Mouse (Mus musculus) limb, embryonic 13.5 days (tissue): ENCODE results near the gene Lca5l. TPM values are rescaled to one million over a fixed set of nuclear protein-coding genes. Genes with fewer than 3 reads are reported as not detected.
A peak's percentile ranks its signal among the peaks of the same experiment; 100 is the strongest.

ENCODE experiments used
- ATAC-seq: fragments of 200-750 bp; cut with Nextera tagmentation; 2 replicates; pipeline ENCODE4 v1.8.0; 2017; ENCODE audit warnings: low read depth, moderate number of reproducible peaks, moderate TSS enrichment; ENCODE audit not compliant: low FRiP score
- H3K27ac ChIP-seq: fragments of 300-500 bp; sonication (generic); 2 replicates; pipeline ENCODE4 v1.5.1; 2015; ENCODE audit warnings: inconsistent platforms, mild to moderate bottlenecking, moderate library complexity
- H3K27me3 ChIP-seq: fragments of 300-500 bp; sonication (generic); 2 replicates; pipeline ENCODE4 v1.6.1; 2015; ENCODE audit warnings: mild to moderate bottlenecking, inconsistent platforms
- H3K36me3 ChIP-seq: fragments of 300-500 bp; sonication (generic); 2 replicates; pipeline ENCODE4 v1.6.1; 2015; ENCODE audit warnings: inconsistent platforms, mild to moderate bottlenecking, moderate library complexity
- H3K4me1 ChIP-seq: fragments of 300-500 bp; sonication (generic); 2 replicates; pipeline ENCODE4 v1.6.1; 2015; ENCODE audit warnings: inconsistent platforms
- H3K4me2 ChIP-seq: fragments of 300-500 bp; sonication (generic); replicated peaks from 2 replicates; pipeline ENCODE4 v1.6.1; 2015; ENCODE audit warnings: inconsistent platforms, mild to moderate bottlenecking, moderate library complexity
- H3K4me3 ChIP-seq: fragments of 300-500 bp; sonication (generic); 2 replicates; pipeline ENCODE4 v1.5.1; 2015; ENCODE audit warnings: moderate library complexity, mild to moderate bottlenecking, inconsistent platforms
- H3K9ac ChIP-seq: fragments of 300-500 bp; sonication (generic); 2 replicates; pipeline ENCODE4 v1.6.1; 2015; ENCODE audit warnings: mild to moderate bottlenecking, inconsistent platforms
- H3K9me3 ChIP-seq: fragments of 300-500 bp; sonication (generic); 2 replicates; pipeline ENCODE4 v1.6.1; 2016; ENCODE audit warnings: inconsistent platforms
- WGBS: fragments of 180-500 bp; shearing (Covaris S2); methylation state at CpG from one replicate; pipeline ENCODE4 v1.1.7; 2015; 5-methylcytosine and 5-hydroxymethylcytosine counted together
- polyA plus RNA-seq: library from polyadenylated mRNA; unstranded; fragments of >200 nt; fragmentation: Nextera tagmentation; extraction: Ambion mirVana; gene quantifications from 2 replicates; pipeline ENCODE4 v1.2.1, GENCODE M21; 2015

The Lca5l gene
- polyA plus RNA-seq: 1.7 and 1.9 TPM in 2 replicates

DNA sequence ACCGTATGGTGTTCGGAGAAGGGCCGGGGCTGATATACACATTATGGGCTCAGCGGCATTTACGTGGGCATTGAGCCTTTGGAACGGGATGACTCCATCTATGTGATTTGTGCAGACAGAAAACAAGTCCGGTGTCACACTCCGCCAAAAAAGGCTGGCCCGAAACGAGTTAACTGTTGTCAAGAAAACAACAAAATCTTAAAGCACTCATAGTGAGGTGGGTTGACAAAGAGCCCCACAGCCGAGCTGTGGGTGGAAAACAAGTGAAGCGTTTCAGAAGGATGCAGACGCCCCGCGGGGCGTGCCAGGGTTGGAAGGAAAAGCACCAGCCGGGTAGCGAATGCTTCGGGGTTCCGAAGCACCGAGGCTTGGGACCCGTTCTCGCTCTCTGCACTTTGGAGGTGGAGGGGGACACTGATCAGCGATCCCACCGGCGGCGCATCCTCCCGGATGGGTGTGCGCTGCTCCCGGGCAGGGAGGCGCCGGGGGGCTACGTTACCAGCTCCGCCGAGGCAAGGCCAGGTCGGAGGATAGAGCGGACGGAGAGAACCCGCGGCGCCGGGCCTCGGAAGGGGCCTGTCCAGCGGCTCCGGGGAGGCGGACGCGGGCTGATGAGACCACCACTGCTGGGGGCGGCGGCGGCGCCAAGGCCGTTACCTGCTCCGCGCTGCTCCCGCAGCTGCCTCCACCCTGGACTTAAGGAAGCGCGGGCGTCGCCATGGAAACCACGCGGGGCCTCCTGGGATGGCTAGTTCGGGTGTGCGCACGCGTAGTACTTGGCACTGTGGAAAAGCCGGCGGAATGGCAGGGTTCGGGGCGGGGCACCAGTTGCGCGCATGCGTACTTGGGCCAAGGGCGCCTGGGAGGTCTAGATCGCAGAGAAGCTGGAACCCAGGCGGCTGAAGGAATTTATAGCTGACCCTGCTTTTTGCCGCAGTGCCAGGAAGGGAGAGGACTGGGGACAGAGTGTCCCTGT lies at the start of gene Lca5l:
Lca5l (minus strand) TSS at position 741 of the 976 bp plus-strand sequence.
- Histone ChIP-seq H3K9me3 (0 out of 2 replicates have a peak, but pooled peaks cover 4% of the 10 kb centered on the region), H3K4me2 (peak within 1 kb of the TSS; percentile 82), H3K36me3 (no peaks in the 10 kb centered on the region), H3K9ac (peak within 1 kb of the TSS; percentile 86), H3K27ac (peak within 1 kb of the TSS; percentile 56; the same call in 1 of the 2 replicates), H3K4me3 (peak within 1 kb of the TSS; percentile 86), H3K27me3 (peaks cover 12% of the 10 kb centered on the region), H3K4me1 (peaks cover 6% of the 10 kb centered on the region)
- 1% methylated on average over 76 of the region's 77 CpGs for WGBS
- peak; percentile 98 for ATAC-seq

DNA sequence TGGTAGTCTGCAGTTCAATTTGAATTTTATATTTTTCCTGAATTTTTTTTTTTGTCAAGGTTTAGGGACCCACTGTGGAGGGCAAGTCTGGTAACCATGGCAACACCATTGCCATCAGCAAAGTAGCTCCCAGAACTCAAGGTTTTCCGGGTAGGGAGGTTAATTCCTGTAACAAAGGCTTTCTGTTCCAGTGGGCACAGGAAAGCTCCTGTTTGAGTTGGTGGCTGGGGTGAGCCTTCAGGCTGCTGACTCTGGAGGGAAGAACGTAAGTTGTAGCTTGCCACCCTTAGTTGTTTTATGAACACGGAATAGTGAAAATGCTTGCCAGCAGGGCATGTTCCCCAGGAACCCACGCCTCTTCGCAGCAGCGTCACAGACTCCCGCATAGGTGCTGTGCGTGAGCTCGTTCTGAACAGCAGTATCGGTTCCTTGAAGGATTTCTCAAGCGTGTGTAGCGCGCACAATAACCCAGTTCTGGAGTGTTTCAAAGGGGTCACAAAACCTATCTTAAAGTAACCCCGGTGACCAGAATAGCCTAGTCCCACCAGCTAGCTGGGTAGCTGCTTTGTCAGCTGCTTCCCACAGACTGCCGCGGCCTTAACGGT lies 43.4 kb upstream of the Lca5l start, which contains the start of gene B3galt5:
B3galt5 (plus strand) TSS at position 436 of the 605 bp plus-strand sequence.
- 59% methylated on average over 17 of the region's 17 CpGs for WGBS
- Histone ChIP-seq H3K4me3 (no peak within 1 kb of the TSS; the same call in 1 of the 2 replicates), H3K27me3 (no peaks in the 10 kb centered on the region), H3K4me2 (peak within 1 kb of the TSS; percentile 45), H3K36me3 (no peaks in the 10 kb centered on the region), H3K27ac (peak within 1 kb of the TSS; percentile 74), H3K9me3 (no peaks in the 10 kb centered on the region), H3K9ac (0 out of 2 replicates have a peak within 1 kb of the TSS, but pooled peaks have one; percentile 25), H3K4me1 (peaks cover 6% of the 10 kb centered on the region; the same call in 1 of the 2 replicates)
- ATAC-seq: 0 out of 2 replicates have a peak, but pooled peaks have one; percentile 36

DNA sequence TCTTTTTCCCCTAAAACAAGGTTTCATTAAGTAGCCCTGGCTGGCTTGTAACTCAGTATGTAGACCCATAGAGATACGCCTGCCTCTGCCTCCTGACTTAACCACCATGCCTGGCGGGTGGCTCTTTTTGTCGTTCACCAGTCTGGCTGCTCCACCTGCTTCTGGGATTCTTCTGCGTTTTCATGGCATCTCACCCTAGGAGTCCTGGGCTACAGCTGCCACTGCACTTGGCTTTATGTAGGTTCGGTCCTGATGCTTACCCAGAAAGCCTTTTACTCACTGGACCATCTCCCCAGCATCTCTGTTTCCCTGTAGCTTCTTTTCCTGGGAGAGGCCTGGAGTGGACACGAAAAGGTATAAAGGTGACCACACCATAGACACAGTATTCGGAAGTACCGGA lies 41.9 kb upstream of the Lca5l start:
- no peak for ATAC-seq
- whole genome bisulfite sequencing: 85% methylated on average over 8 of the region's 8 CpGs
- Histone ChIP-seq H3K4me2 (no peak overlapping the region), H3K4me1 (peaks cover 6% of the 10 kb centered on the region; the same call in 1 of the 2 replicates), H3K9ac (no peak overlapping the region), H3K27ac (no peak overlapping the region), H3K9me3 (no peaks in the 10 kb centered on the region), H3K4me3 (no peak overlapping the region), H3K36me3 (no peaks in the 10 kb centered on the region), H3K27me3 (no peaks in the 10 kb centered on the region)

DNA sequence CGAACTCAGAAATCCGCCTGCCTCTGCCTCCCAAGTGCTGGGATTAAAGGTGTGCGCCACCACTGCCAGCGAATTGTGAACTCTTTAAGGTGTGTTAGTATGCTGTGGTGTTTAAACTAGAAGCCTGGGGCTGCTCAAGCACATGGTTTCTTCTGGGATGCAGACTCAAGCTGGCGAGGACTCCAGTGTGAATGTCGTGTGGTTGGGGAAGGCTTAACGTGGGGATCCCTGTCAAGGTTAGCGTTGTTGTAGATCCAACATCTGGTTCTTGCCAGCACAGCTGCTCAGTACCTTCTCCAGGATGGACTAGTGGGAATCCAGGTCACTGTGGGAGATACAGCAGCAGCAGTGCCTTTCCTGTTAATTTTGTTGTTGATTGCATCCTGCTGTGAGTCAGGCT lies 39.9 kb upstream of the Lca5l start:
- Histone ChIP-seq H3K4me1 (peaks cover 6% of the 10 kb centered on the region; the same call in 1 of the 2 replicates), H3K4me2 (no peak overlapping the region), H3K27me3 (no peaks in the 10 kb centered on the region), H3K27ac (no peak overlapping the region), H3K9me3 (no peaks in the 10 kb centered on the region), H3K9ac (no peak overlapping the region), H3K4me3 (no peak overlapping the region), H3K36me3 (no peaks in the 10 kb centered on the region)
- no peak for ATAC-seq
- 82% methylated on average over 8 of the region's 8 CpGs for WGBS

DNA sequence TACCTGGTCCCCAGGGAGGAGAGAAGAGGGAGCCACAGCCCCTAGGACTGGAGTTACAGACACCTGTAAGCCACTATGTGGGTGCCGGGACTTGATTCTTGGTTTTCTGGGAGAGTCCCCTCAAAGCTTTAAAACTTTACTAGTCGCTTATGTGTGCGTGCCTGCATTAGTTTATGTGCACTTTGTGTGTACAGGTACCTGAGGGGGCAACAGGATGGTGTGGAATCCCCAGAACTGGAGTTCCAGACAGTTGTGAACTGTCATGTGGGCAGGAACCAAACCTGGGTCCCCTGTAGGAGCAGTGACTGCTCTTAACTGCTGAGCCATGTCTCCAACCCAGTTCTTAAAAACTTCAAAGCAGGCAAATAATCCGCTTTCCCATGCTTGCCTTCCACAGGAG lies 39.2 kb upstream of the Lca5l start:
- Histone ChIP-seq H3K4me2 (no peak overlapping the region), H3K4me1 (peaks cover 6% of the 10 kb centered on the region; the same call in 1 of the 2 replicates), H3K36me3 (no peaks in the 10 kb centered on the region), H3K4me3 (no peak overlapping the region), H3K9ac (no peak overlapping the region), H3K27ac (no peak overlapping the region), H3K9me3 (no peaks in the 10 kb centered on the region), H3K27me3 (no peaks in the 10 kb centered on the region)
- WGBS: 85% methylated on average over 4 of the region's 4 CpGs
- no peak for ATAC-seq

DNA sequence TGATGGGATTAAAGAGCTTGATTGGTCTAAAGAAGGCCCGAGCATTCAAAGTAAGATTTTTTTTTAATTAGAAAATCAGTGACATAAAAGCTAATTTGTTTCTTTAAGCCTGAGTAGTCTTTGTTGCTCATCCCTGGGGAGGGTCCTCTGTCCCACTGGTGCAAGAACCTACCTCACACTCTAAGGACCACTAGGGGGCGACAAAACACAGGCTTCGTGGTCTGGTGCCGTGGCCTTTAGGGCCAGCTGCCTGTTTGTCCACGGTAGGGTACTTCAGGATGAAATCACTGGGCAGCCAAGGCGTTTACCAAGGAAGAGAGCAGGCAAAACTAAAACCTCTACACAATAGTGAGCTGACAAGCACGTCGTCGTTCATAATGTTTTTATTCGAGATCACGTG lies 38.3 kb upstream of the Lca5l start:
- Histone ChIP-seq H3K36me3 (no peaks in the 10 kb centered on the region), H3K4me1 (peaks cover 3% of the 10 kb centered on the region; the same call in 1 of the 2 replicates), H3K4me2 (no peak overlapping the region), H3K9me3 (no peaks in the 10 kb centered on the region), H3K4me3 (no peak overlapping the region), H3K27ac (no peak overlapping the region), H3K27me3 (no peaks in the 10 kb centered on the region), H3K9ac (no peak overlapping the region)
- ATAC-seq: peak; percentile 81; the same call in 1 of the 2 replicates
- WGBS: 33% methylated on average over 11 of the region's 11 CpGs

DNA sequence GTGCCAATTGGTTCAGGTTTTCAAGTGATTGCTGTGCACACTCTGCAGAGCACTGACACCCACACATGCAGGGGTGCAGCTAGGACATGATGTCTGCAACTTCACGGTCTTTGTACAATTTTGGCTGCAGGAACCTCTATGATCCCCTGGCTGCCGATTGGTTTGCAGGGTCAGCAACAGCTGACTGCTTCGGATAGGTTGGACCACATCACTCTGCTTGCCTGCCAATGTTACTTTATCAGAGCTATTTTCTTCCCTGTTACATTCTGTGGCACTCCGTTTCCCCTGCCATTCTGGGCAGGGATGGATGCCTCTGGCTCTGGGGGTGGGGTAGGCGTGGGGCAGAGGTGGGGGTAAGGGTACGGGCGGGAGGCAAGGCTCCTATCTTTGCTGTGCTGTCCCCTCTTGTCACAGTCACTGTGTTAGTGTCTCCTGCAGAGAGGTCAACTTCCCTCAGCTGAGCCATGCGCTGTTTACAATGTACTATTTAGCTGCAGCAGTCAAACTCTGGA lies 37.0 kb upstream of the Lca5l start:
- Histone ChIP-seq H3K9me3 (no peaks in the 10 kb centered on the region), H3K36me3 (no peaks in the 10 kb centered on the region), H3K4me3 (no peak overlapping the region), H3K4me1 (no peaks in the 10 kb centered on the region), H3K9ac (0 out of 2 replicates have a peak overlapping the region, but pooled peaks have one; percentile 6), H3K27ac (no peak overlapping the region), H3K4me2 (no peak overlapping the region), H3K27me3 (no peaks in the 10 kb centered on the region)
- 63% methylated on average over 8 of the region's 8 CpGs for WGBS
- no peak for ATAC-seq

DNA sequence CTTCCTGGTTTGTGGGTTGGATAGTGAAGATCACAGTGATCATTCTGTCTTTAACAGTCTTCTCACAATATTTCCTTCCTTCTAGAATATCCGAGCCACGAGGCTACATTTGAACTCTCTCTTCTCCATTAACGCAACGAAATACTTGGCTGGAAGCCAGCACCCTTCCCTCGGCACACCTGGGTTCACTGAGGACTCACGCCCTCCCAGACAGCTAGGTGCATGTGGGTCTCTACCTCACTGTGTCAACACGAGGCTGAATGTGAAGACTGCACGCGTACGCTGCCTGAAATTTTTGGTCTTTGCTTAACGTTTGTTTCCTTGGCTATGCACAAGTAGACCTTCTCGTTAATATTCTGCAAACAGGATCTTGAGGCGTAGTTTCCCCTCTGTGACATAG lies 36.4 kb upstream of the Lca5l start:
- H3K9ac ChIP-seq: no peak overlapping the region
- no peak overlapping the region for H3K27ac ChIP-seq
- H3K4me3 ChIP-seq: no peak overlapping the region
- no peaks in the 10 kb centered on the region for H3K36me3 ChIP-seq
- H3K4me1 ChIP-seq: no peaks in the 10 kb centered on the region
- no peak overlapping the region for H3K4me2 ChIP-seq
- WGBS: 67% methylated on average over 13 of the region's 13 CpGs
- H3K27me3 ChIP-seq: no peaks in the 10 kb centered on the region
- no peaks in the 10 kb centered on the region for H3K9me3 ChIP-seq
- no peak for ATAC-seq

DNA sequence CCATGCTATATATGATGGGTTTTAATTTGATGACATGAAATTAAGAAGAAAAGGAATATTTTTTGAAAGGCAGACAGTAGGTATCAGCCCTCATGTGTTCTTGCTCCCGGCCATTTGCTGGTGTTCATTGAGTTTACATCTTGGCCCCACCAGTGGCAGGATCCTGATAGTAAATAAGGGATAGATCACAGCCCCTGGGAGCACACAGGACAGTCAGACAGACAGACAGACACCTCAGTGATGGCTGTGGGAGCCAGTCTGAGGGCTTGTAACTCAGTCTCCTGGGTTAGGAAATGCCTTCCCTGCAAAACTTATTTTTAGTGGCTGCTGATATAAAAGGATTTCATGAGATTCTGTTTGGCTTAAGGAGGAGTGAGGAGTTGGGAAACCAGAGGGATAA lies 30.4 kb upstream of the Lca5l start:
- WGBS: 86% methylated on average over 1 of the region's 1 CpGs

DNA sequence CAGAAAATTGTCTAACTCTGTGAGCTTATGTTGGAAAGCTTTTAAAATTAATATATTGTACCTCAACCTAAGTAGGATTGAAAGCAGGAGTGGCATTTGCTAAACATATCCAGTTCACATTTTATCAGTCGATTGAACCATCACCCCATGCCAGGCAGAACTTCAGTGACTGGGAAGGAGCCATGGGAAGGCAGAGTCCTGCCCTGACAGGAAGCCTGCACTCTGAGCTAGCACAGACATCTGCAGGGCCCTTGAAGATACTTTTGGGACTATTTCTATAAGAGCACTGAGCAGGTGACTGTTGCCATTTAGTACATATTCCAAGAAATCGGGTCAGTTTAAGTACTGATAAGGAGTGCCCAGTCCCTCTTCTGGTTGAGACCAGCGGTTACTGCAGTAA lies 29.9 kb upstream of the Lca5l start:
- no peak for ATAC-seq
- H3K27me3 ChIP-seq: no peaks in the 10 kb centered on the region
- H3K4me1 ChIP-seq: no peaks in the 10 kb centered on the region
- WGBS: 80% methylated on average over 3 of the region's 3 CpGs
- H3K27ac ChIP-seq: no peak overlapping the region
- H3K4me3 ChIP-seq: no peak overlapping the region
- H3K36me3 ChIP-seq: no peaks in the 10 kb centered on the region
- no peak overlapping the region for H3K4me2 ChIP-seq
- H3K9ac ChIP-seq: no peak overlapping the region
- H3K9me3 ChIP-seq: no peaks in the 10 kb centered on the region

More for the DNA sequence above, 30.4 kb upstream of the Lca5l start:
- Histone ChIP-seq H3K9me3 (no peaks in the 10 kb centered on the region), H3K9ac (no peak overlapping the region), H3K4me2 (no peak overlapping the region), H3K4me1 (no peaks in the 10 kb centered on the region), H3K36me3 (no peaks in the 10 kb centered on the region), H3K4me3 (no peak overlapping the region), H3K27me3 (no peaks in the 10 kb centered on the region), H3K27ac (no peak overlapping the region)
- no peak for ATAC-seq

DNA sequence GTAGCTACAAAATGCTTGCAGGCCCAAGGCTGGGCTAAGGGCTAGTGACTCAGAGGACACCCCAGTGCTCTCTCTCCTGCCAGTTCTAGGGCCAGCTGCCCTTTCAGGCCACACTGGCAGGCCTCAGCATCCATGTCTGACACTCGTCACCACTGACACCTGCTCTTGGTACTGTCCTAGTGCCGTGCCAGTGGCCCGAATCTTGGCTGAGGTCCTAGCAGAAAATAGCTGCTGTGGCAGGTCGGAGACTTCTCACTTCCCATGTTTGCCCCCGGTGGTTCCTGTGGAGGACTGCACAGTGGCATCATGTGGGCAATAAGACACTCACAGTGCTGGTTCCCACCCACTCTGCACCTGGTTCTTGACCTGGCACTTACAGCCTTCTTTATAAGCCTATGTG lies 29.4 kb upstream of the Lca5l start:
- no peak overlapping the region for H3K4me3 ChIP-seq
- H3K27ac ChIP-seq: no peak overlapping the region
- no peak overlapping the region for H3K4me2 ChIP-seq
- no peaks in the 10 kb centered on the region for H3K9me3 ChIP-seq
- WGBS: 80% methylated on average over 5 of the region's 5 CpGs
- ATAC-seq: no peak
- no peak overlapping the region for H3K9ac ChIP-seq
- no peaks in the 10 kb centered on the region for H3K36me3 ChIP-seq
- H3K27me3 ChIP-seq: no peaks in the 10 kb centered on the region
- no peaks in the 10 kb centered on the region for H3K4me1 ChIP-seq

DNA sequence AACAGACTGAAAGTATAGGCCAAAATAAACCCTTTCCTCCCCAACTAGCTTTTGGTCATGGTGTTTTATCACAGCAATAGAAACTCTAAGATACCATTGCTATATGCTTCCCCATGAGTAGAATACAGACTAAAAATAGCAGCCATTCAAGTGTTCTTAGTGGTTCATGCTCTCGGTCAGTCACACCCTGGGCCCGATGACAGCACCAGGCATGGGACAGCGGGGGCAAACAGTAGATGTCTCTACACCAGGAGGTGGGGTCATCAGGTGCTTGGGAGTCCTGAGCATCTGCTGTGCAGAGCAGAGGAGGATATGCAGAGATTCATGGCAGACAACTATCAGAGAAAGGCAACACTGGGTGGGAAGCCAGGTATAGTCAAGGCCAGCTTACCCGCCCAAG lies 21.0 kb upstream of the Lca5l start:
- H3K4me2 ChIP-seq: no peak overlapping the region
- 0 out of 2 replicates have a peak, but pooled peaks cover 6% of the 10 kb centered on the region for H3K9me3 ChIP-seq
- H3K4me1 ChIP-seq: no peaks in the 10 kb centered on the region
- H3K9ac ChIP-seq: no peak overlapping the region
- no peak overlapping the region for H3K4me3 ChIP-seq
- no peak for ATAC-seq
- H3K27ac ChIP-seq: no peak overlapping the region
- H3K36me3 ChIP-seq: no peaks in the 10 kb centered on the region
- no peaks in the 10 kb centered on the region for H3K27me3 ChIP-seq
- 96% methylated on average over 4 of the region's 4 CpGs for WGBS
